Mouse (Mus musculus) embryo, embryonic 11.5 days (tissue): Measurements from ENCODE around the gene Zfp414.
A peak's percentile ranks its signal among the peaks of the same experiment; 100 is the strongest.
"Not testable (repeated sequence)": the region's sequence is repeated elsewhere in the genome, so short reads cannot be mapped to it uniquely, and the experiment has no call there.

Source experiments
- DNase-seq: peaks from one replicate; pipeline ENCODE4 v3.0.0-alpha.2; 2012; ENCODE audit warnings: low read depth, low spot score

The Zfp414 gene

DNA sequence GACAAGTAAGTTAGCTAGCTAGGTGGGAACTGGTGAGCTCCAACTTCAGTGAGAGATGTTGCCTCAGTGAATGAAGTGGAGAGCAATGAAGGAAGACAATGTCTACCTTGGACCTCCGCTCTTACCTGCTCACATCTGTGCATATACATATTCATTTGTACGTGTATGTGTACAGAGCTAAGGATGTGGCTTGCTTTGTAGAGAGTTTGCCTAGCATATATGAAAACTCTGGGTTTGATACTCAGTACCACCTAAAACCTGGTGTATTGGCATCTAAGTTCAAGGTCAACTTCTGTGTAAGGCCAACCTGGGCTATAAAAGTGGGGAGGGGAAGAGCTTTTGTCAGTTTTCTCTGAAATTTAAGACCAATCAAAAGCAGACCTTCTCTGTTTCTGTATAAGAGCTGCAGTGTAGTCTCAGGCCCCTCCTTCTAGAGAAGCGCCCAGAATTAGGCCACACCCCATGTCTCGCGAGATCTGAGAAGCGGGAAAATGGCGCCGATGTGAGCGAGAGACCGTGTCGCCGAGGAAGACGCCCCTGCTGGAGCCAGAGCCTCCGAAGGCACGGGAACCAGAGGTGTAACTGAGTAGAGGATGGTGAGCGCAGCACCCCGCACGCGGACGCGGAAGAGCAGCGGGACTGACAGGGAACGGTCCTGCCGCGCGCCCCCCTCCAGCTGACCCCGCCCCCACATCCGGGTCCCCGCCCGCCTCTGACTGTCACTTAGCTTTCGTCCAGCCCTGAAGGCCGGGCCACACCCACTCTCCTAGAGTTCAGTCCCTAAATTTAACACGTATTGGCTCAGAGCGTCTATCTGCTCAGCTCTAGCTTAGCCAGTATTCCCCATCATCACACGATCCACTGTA lies at the start of gene Zfp414:
Gene Zfp414, plus strand, starts transcription at position 470 of the 866 bp plus-strand sequence.
- DNase-seq, result peak; percentile 91

GRCm38 (mm10) chr17:33584061-33584460 lies 44.8 kb upstream of the Zfp414 start:
- no peak for DNase-seq

DNA sequence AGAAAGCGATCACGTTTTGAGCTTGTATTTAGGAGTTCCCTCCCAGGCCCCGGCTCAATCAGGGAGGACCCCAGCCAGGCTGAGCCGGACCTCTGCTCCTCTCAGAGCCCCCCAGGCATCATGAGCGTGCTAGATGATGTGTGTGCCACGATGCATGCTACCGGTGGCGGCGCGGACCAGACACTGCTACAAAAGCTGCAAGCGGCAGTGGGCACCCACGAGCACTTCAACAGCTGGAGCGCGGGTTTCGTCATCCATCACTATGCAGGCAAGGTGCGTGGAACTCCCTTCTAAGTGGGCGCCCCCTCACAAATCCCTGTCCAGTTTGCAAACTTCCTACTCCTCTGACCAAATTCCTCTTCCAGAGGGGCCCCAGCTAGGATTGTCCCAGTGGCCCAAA lies 42.9 kb upstream of the Zfp414 start:
- no peak for DNase-seq

GRCm38 (mm10) chr17:33597271-33597670 lies 31.6 kb upstream of the Zfp414 start:
- no peak for DNase-seq

DNA sequence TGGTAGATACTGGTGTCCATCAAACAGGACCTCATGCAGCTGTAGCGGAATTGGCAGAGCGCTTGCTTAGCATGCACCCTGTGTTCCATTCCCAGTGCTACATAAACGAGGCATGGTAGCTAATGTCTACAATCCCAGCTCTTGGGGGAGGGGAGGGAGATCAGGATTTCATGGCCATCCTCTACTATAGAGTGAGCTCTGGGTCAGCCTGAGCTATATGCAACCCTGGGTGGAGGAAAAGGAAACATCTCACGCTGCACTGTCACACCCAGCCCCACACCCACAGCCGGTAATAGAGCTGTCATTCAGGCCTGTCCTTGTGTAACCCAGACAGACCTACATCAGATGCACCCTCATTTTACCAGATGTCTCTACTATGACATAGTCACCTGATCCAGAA lies 30.4 kb upstream of the Zfp414 start:
- DNase-seq, result no peak

DNA sequence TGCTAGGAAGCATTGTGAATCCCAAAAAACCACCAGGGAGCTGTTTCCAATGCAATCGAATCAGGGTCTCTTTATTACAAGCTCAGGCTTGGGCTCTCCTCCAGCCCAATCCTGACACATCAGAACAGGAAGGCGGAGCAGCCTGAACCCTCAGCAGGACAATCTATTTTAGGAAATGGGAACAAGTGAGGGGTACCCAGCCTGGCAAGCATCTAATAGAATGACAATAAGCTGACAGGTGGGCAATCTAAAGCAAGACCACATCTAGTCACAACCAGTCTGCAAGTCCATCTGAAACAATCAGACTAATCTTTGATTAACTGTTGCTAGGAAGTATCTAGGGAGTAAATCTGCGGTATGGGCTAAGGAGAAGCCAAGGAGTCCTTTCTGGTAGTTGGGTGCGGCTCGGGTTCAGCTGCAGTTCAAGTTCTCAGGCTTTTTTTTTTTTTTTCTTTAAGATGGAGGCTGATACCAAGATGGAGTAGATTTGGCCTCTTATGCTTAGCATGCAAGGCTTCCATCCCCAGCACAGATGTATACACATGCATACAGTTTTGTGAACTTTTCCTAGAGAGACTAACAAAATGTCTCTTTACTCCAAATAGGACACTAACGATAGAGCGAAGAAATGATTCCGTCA lies 28.9 kb upstream of the Zfp414 start:
- no peak for DNase-seq

DNA sequence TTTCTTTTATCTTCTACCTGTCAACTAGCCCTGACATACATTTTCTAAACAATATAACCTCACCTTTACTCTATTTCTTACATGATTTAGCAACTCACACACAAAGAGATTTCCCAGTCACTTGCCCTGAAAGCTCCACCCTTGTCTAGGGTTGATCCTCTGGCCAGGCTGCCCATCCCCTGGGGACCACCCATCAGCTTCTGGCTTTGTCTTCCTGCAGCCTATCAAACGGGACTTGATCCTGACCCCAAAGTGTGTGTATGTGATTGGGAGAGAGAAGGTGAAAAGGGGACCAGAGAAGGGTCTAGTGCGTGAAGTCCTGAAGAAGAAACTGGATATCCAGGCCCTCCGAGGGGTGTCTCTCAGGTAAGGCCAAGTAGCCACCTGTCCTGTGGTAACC lies 28.1 kb upstream of the Zfp414 start:
- no peak for DNase-seq

GRCm38 (mm10) chr17:33601947-33602346 lies 26.9 kb upstream of the Zfp414 start:
- no peak for DNase-seq

- no peak for DNase-seq
These were observed 21.6 kb upstream of the Zfp414 start for GRCm38 (mm10) chr17:33607273-33607672.

DNA sequence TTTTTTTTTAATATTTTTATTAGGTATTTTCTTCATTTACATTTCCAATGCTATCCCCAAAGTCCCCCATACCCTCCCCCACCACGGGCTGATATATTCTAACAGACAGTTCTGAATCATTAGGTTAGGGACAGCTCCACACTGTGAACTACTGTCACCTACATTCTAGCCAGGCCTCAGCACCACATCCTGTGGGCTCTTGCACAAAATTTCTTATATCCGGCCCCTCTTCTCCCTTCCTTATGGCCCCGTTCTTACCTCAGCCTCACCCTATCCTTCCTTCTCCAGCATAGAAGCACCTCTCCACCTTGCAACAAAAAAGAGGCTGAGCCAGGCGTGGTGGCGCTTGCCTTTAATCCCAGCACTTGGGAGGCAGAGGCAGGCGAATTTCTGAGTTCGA lies 18.3 kb upstream of the Zfp414 start:
- no peak for DNase-seq

GRCm38 (mm10) chr17:33613726-33614125 lies 15.2 kb upstream of the Zfp414 start:
- DNase-seq, result not testable (repeated sequence)

DNA sequence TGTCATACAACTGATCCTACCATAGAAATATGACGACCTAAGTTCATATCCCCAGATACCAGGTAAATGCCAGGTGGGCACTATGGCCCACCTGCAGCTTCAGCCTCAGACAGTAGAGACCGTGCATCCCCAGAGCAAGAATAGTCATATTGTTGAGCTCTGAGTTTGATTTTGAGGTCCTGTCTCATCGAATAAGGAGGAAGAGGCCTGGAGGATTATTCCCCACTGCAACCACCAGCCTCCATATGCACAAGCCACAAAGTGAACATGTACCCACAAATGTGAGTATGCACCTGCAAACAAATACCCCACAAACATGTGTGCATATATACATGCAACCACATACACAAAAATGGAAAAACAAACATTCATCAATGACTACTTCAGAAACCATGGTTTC lies 1.6 kb upstream of the Zfp414 start:
- DNase-seq, result no peak

GRCm38 (mm10) chr17:33629487-33630125 lies 716 bp downstream of the Zfp414 start:
- no peak for DNase-seq

DNA sequence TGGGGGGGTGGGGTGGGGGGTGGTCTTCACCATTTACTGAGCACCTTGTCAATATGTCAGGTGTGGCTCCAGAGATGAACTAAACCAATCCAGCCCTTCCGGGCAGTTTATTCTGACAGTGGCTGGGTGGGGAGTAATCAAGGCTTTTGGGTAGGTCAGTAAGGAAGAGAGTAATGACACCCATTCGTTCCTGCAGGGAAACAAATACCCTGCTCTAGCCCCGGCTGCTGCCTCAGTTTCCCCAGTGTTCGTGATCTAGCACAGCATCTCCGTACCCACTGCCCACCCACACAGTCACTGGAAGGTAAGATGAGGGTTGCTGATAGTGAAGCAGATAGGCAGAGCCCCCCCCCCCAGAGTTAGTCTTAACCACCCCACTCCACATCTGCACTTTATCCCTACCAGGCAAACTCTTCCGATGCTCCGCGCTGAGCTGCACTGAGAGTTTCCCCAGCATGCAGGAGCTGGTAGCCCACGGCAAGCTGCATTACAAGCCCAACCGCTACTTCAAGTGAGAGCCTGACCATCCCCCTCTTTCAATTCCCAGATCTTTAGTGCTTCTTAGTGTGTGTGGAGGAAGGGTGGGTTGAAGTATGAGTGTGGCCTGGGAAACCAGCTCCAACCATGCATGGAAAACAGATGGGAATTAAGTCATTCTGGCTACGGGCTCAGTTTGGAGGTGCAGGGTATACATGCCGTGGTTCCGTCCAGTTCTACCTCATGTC lies 1.4 kb downstream of the Zfp414 start:
- DNase-seq, result no peak

DNA sequence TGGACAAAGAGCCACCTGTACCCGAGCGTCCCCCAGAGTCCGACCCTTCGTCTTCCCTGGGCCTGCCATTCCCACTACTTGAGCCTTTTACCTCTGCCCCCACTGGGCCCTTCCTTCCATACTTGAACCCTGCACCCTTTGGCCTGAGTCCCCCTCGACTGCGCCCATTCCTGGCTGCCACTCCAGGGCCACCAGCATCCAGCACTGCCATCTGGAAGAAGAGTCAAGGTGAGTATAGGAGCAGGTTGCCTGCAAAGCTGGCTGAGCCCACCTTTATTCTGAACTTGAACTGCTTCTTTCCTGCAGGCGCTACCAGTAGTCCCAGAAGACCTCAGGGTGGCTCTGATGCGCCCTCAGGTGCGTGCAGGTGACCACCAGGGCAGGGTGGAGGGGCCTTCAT lies 2.3 kb downstream of the Zfp414 start:
- DNase-seq, result no peak

DNA sequence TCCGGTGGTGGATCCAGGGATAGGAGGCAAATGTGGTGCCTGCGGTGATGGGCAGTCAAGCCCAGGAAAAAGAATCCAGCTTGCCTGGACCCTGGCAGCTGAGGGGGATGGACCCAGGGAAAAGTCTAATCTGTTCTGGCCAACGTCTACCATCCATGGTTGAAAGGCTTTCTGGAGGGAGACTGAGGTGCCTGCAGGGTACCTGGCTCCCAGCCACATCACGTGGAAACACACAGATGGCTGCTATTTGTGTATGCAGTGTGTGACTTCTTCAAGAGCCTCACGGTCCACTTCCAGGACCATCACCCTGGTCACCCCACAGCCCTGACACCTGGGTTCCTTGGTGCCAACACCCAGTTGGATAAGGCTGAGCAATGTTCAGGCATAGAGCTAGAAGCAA lies 2.9 kb downstream of the Zfp414 start:
- no peak for DNase-seq

DNA sequence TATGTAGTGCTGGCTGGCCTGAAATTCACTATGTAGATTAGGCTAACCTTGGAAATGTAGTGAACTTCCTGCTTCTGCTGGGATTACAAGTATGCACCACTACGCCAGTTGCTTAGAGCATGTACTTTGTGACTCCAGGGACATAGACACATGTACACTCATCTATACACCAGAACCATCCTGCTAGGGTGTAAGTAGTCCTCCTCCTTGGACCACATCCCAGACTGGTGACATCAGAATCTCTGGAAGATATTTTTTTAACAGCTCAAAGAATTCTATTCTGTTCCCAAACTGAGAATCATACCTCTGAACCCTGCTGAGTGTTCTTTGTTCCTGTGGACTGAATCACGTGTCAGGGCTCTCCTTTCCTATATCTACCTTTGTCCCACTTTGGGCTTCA lies 8.1 kb downstream of the Zfp414 start:
- DNase-seq, result no peak

GRCm38 (mm10) chr17:33637516-33638276 lies 8.8 kb downstream of the Zfp414 start, which contains the start of gene Pram1:
Gene Pram1, plus strand, starts transcription at chr17:33638056.
- no peak for DNase-seq

DNA sequence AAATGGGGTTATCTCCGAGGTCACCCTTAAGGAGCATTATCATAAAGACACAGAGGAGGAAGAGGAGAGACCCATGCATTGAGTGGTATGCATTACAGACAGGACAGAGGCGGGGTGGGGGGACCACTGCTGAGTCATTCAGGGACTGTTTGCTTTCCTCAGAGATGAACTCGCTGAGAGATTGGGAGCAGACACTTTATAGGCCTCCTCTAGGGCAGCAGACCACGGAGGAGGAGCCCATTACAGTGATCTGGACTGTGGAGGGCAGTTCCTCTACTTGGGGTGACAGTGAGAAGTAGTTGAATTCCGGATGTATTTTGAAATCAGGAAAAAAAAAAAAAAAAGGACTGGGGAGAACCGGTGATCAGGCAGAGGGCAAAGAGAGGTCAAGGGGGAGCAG lies 10.9 kb downstream of the Zfp414 start:
- no peak for DNase-seq

DNA sequence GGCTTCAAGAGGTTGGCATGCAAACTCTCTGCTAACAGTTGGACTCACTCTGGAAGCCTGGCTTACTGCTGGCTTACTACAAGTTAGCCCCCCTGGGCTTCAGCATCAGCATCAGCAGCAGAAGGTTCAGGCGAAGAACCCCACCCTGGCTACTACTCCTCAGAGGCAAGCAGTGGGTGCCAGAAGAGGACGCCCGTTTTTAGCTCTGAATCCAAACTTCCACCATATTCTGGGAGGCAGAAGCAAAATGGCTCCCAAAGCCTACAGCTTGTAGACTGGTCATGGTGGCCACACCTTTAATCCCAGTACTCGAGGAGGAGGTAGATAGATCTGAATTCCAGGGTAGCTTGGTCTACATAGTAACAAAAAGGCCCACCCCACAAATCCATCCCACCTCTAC lies 15.2 kb downstream of the Zfp414 start:
- DNase-seq, result no peak

DNA sequence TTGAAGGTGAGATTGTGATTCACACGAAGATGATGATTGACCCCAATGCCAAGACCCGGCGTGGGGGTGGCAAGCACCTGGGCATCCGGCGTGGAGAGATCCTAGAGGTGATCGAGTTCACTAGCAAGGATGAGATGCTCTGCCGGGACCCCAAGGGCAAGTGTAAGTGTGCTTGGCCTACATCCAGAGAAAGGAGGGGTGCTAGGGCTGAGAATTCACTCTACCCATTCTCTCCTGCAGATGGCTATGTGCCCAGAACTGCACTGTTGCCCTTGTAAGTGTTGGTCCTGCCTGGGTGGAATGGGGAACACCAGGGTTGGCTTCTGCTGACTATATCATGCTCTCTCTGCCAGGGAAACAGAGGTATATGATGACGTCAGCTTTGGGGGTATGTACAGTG lies 16.2 kb downstream of the Zfp414 start:
- DNase-seq, result no peak
